Mouse (Mus musculus) v-Abl transformed pro-B cells (cell line): ENCODE results near the gene Zfp825.
"Not testable (repeated sequence)": the region's sequence is repeated elsewhere in the genome, so short reads cannot be mapped to it uniquely, and the experiment has no call there.

Experiments
- in situ Hi-C, 2 experiments: fragments of 400-800 bp; cut with MboI; formaldehyde crosslinking; loops; one replicate each; pipeline ENCODE4 v1.15.1; 2025; ENCODE audit not compliant: unreplicated experiment in 2 of 2

Zfp825 gene

DNA sequence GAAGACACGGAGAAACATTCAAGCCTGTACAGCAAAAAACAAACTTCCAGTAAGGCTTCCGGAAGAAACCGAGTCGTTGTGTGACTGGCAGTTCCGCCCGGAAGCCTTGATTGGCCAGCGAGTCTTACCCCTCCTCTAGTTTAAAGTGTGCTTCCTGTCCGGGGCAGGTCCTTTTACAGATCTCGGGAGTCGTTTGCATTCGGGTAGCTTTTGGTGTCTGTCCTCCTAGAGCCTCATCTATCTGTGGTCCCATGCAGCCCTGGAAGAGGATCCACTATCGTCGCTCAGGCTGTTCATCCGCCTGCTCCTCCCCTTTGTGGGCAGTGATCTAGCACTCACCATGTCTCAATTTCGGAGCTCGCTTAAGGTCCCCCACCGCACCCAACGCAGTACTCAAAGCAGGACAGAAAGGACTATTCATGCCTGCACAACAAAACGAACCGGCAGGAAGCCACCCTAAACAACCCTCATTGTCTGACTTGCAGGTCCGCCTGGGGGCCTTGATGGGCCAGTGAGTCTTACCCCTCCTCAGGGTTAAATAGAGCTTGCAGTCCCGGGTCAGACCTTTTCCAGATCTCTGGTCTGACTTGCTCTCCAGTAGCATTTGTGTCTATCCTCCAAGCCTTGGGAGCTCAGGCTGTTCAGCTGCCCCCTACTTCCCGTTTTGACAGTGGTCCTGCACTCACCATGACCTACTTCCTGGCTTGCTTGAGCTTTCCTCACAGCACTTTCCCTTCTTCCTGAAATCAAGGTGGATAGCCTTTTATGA lies at the start of gene Zfp825:
Zfp825 (minus strand) TSS at position 82 of the 769 bp plus-strand sequence.
- in situ Hi-C loops, result no loop called here

DNA sequence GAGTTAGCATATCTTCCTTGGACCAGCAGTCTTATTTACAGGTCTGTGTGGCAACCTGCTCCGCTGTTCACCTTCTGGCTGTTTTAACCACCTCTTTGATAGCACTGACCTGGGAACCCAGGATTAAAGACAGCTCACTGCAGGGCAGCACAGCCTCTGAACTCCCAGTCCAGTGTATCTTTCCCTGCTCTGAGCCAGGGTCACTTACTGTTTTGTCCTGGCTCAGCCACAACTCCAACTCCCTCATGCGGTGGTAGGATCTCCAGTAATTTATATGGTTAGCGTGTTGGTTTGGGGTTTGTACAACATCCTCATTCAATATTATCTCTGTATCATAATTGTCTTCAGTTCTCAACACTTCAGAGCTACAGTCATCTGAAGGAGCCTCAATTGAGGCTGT lies 41.6 kb upstream of the Zfp825 start:
- in situ Hi-C loops, result loop anchor here (5.0 to 25.0 kb wide), 2 partner anchors 193 to 573 kb away; partner anchors contain the start of gene Zdhhc11 (in 1 of the 2)

DNA sequence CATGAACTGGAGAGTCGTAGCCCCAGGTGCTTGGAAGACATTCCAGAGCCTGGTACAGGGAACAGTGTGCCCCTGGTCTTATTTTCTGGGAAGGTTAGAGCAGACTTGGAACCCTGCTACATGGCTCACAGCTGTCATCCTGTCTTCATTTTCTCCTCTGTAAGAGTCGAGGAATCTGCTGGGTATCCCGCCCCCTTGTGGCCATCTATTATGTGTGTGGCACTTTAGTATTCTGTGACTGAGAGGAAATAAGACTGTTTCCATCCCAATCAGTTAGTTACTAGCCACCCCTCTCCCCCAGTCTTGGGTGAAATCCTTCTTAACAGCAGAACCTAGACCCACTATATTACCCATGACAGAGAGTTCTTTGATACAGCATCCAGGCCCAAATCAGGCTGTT lies 41.1 kb upstream of the Zfp825 start:
- in situ Hi-C loops, result loop anchor here (5.0 to 25.0 kb wide), 2 partner anchors 193 to 573 kb away; partner anchors contain the start of gene Zdhhc11 (in 1 of the 2)

DNA sequence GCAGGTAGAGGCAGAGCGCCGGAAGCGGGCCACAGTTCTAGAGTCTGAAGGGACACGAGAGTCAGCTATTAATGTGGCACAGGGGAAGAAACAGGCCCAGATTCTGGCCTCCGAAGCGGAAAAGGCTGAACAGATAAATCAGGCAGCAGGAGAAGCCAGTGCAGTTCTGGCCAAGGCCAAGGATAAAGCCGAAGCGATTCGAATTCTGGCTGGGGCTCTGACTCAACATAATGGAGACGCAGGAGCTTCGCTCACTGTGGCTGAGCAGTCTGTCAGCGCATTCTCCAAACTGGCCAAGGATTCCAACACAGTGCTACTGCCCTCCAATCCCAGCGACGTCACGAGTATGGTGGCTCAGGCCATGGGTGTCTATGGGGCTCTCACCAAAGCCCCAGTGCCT lies 40.3 kb upstream of the Zfp825 start:
- in situ Hi-C loops, result loop anchor here in 1 of 2 experiments (25.0 kb wide), 1 partner anchor 572 kb away; the partner anchor contains the start of gene Zdhhc11

DNA sequence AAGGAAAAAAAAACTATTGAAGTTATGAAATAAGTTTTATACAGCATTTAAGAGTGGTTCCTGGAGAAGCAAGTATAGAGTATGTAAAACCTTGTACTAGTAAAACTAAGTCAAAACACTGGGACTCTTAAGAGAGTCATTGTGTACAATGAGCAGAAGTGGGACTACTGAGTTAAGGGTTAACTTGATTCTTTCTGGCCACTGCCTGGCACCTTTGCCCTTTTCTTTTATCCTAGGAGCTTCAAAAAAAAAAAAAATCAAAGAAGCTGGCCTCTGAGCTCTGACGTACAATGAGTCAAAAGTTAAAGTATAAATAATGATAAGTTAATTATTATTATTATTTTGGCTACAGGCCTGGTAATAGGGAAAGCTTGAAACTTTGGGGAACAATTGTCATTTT lies 37.5 kb upstream of the Zfp825 start:
- in situ Hi-C loops, result loop anchor here in 1 of 2 experiments (25.0 kb wide), 1 partner anchor 569 kb away; the partner anchor contains the start of gene Zdhhc11

DNA sequence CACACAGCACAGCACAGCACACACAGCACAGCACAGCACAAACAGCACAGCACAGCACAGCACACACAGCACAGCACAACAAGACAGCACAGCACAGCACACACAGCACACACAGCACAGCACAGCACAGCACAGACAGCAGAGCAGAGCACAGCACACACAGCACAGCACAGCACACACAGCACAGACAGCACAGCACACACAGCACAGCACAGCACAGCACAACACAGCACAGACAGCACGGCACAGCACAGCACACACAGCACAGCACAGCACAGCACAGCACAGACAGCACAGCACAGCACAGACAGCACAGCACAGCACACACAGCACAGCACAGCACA lies 35.6 kb upstream of the Zfp825 start:
- in situ Hi-C loops, result loop anchor here in 1 of 2 experiments (25.0 kb wide), 1 partner anchor 567 kb away; the partner anchor contains the start of gene Zdhhc11

DNA sequence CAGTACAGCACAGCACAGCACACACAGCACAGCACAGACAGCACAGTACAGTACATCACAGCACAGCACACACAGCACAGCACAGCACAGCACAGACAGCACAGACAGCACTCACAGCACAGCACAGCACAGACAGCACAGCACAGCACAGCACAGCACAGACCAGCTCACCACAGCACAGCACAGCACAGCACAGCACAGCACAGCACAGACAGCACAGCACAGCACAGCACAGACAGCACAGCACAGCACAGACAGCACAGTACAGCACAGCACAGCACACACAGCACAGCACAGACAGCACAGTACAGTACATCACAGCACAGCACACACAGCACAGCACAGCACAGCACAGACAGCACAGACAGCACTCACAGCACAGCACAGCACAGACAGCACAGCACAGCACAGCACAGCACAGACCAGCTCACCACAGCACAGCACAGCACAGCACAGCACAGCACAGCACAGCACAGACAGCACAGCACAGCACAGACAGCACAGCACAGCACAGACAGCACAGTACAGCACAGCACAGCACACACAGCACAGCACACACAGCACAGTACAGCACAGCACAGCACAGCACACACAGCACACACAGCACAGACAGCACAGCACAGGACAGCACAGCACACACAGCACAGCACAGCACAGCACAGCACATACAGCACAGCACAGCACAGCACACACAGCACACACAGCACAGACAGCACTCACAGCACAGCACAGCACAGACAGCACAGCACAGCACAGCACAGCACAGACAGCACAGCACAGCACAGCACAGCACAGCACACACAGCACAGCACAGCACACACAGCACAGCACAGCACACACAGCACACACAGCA lies 35.0 kb upstream of the Zfp825 start:
- in situ Hi-C loops, result loop anchor here in 1 of 2 experiments (25.0 kb wide), 1 partner anchor 566 kb away; the partner anchor contains the start of gene Zdhhc11

DNA sequence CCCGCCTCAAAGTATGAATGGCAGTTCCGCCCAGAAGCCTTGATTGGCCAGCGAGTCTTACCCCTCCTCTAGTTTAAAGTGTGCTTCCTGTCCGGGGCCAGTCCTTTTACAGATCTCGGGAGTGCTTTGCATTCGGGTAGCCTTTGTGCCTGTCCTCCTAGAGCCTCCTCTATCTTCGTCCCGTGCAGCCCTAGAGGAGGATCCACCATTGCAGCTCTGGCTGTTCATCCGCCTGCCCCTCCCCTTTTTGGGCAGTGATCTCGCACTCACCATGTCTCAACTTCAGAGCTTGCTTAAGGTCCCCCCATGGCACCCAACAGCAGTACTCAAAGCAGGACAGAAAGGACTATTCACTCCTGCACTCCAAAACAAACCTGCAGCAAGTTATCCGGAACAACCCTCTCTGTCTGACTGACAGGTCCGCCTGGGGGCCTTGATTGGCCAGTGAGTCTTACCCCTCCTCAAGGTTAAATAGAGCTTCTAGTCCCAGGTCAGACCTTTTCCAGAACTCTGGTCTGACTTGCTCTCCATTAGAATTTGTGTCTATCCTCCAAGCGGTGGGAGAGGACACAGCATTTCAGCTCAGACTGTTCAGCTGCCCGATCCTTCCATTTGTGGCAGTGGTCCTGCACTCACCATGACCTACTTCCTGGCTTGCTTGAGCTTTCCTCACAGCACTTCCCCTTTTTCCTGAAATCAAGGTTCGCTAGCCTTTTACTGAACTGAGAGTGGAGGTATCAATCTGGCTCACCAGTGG lies 28.9 kb upstream of the Zfp825 start:
- in situ Hi-C loops, result loop anchor here in 1 of 2 experiments (25.0 kb wide), 1 partner anchor 435 kb away; no protein-coding TSS in a partner anchor

DNA sequence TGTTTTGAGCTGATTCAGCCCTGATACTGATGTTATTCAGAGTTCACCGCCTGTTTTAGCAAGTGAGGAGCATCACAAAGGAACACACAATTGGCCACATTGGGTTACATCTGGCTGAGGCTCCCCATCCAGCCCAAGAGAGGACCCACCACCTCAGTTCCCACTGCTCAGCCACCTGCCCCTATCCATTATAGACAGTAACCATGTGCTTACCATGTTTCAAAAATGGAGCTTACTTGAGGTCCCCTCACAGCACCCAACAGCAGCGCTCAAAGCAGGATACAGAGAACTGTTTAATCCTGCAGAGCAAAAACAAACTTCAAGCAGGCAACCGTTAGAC lies 28.3 kb upstream of the Zfp825 start:
- in situ Hi-C loops, result loop anchor here in 1 of 2 experiments (25.0 kb wide), 1 partner anchor 435 kb away; no protein-coding TSS in a partner anchor

DNA sequence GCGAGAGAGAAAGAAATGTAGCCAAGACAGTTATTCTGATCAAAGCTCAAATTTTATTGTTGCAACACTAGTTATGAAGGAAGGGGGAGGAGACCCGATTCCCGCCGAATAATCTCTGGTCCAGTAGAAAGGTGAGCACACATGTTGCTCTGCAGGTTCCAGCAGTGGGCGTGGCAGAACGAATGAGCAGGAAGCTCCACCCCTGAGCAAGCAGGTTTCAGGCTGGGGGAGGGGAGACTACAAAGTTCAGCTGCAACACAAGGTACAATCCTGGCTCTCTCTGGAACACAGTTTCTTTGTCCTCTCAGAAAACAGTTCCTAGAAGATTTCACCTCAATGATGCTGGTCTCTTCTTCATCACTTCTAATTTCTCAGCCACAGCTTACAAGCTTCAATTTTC lies 14.2 kb upstream of the Zfp825 start:
- in situ Hi-C loops, result loop anchor here in 1 of 2 experiments (25.0 kb wide), 1 partner anchor 421 kb away; no protein-coding TSS in a partner anchor

DNA sequence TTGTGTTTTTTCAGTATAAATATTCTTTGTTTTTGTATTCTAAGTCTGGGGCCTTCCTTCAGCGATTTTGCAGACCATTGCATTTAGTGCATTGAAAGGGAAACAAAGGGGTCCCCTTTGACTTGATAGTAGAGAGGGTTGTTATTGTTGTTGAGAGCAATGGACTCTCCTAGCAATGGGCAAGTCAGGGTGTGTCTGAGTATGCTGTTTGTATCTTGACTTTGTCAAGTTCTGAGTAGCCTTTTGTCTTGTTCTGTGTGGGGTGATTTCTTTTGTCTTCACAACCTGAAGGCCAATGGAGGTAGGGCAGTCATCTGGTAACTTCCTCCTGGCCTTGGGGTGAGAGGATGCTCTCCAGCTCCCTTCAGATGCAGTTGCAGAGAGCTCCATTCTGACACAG lies 9.1 kb upstream of the Zfp825 start:
- in situ Hi-C loops, result loop anchor here in 1 of 2 experiments (25.0 kb wide), 1 partner anchor 416 kb away; no protein-coding TSS in a partner anchor

DNA sequence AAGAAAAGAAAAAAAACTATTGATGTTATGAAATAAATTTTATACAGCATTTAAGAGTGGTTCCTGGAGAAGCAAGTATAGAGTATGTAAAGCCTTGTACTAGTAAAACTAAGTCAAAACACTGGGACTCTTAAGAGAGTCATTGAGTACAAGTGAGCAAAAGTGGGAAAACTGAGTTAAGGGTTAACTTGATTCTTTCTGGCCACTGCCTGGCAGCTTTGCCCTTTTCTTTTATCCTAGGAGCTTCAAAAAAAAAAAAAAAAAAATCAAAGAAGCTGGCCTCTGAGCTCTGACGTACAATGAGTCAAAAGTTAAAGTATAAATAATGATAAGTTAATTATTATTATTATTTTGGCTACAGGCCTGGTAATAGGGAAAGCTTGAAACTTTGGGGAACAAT lies 5.9 kb upstream of the Zfp825 start:
- in situ Hi-C loops, result loop anchor here in 1 of 2 experiments (25.0 kb wide), 1 partner anchor 412 kb away; no protein-coding TSS in a partner anchor

DNA sequence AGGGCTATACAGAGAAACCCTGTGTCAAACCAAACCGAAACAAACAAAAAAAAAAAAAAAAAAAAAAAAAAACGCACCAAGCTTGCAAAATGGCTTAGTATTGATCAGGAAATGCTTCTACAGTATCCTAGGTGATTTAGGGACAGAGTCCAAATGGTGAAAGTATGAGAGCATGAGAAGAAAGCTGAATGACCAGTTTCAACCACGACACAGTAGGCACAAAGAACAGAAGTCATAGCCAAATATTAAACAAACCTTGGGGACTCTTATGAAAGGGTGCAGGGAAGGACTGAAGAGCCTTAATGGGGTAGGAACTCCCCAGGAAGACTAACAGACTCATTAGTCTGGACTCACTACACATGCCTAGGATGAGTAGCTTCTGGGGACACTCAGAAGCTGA lies 9.5 kb downstream of the Zfp825 start:
- in situ Hi-C loops, result not testable (repeated sequence)

DNA sequence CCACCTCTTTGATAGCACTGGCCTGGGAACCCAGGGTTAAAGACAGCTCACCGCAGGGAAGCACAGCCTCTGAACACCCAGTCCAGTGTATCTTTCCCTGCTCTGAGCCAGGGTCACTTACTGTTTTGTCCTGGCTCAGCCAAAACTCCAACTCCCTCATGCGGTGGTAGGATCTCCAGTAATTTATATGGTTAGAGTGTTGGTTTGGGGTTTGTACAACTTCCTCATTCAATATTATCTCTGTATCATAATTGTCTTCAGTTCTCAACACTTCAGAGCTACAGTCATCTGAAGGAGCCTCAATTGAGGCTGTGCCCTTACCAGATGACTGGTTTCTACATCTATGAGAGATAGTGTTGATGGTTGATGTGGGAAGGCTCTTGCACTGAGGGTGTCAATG lies 22.3 kb downstream of the Zfp825 start:
- in situ Hi-C loops, result not testable (repeated sequence)

DNA sequence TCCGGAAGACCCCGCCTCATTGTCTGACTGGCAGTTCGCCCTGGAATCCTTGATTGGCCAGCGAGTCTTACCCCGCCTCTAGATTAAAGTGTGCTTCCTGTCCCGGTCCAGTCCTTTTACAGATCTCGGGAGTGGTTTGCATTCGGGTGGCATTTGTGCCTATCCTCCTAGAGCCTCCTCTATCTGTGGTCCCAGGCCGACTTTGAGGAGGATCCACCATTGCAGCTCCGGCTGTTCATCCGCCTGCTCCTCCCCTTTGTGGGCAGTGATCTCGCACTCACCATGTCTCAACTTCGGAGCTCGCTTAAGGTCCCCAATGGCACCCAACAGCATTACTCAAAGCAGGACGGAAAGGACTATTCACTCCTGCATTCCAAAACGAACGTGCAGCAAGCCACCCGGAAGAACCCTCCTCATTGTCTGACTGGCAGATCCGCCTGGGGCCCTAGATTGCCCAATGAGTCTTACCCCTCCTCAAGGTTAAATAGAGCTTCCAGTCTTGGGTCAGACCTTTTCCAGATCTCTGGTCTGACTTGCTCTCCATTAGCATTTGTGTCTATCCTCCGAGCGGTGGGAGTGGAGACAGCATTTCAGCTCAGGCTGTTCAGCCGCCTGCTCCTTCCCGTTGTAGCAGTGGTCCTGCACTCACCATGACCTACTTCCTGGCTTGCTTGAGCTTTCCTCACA lies 30.9 kb downstream of the Zfp825 start:
- in situ Hi-C loops, result no loop called here

DNA sequence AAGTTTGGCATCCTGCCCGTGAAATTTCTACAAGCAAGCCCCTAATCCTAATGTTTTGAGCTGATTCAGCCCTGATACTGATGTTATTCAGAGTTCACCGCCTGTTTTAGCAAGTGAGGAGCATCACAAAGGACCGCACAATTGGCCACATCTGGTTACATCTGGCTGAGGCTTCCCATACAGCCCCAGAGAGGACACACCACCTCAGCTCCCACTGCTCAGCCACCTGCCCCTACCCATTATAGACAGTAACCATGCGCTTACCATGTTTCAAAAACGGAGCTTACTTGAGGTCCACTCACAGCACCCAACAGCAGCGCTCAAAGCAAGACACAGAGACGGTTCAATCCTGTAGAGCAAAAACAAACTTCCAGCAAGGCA lies 31.5 kb downstream of the Zfp825 start:
- in situ Hi-C loops, result not testable (repeated sequence)

DNA sequence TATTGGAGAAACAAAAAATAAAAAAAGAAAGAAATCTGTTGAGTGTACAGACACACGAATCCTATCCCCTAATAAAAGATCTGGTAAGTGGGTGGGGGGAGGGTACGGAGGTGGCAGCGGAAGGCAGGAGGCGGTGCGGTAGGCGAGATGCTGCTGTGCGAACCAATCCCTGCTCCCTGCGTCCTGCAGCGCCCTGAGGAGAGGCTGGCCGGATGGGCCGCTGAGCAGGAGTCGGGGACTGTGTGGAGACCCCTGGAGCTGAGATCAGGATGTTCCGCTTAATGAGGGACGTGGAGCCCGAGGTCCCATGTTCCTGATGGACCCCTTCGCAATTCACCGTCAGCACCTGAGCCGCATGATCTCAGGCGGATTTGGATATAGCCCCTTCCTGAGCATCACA lies 53.9 kb downstream of the Zfp825 start:
- in situ Hi-C loops, result no loop called here
